Mouse (Mus musculus) liver, postnatal 0 days (tissue): ENCODE results near the gene Inha. TPM values are rescaled to one million over a fixed set of nuclear protein-coding genes. Genes with fewer than 3 reads are reported as not detected.

ENCODE experiments used
- ATAC-seq: fragments of 200-750 bp; cut with Nextera tagmentation; 2 replicates; pipeline ENCODE4 v1.8.0; 2017; ENCODE audit warnings: mild to moderate bottlenecking, moderate library complexity
- DNase-seq: peaks from one replicate; pipeline ENCODE4 v3.0.0-alpha.2; 2016
- H3K27ac ChIP-seq: fragments of 300-500 bp; sonication (generic); 2 replicates; pipeline ENCODE4 v1.5.1; 2014; ENCODE audit warnings: antibody characterized with exemption, moderate library complexity, mild to moderate bottlenecking, low read depth
- H3K27me3 ChIP-seq: fragments of 300-500 bp; sonication (generic); 2 replicates; pipeline ENCODE4 v1.6.1; 2014; ENCODE audit warnings: low read length, control low read depth, mixed read lengths; ENCODE audit not compliant: insufficient read depth
- H3K36me3 ChIP-seq: fragments of 300-500 bp; sonication (generic); replicated peaks from 2 replicates; pipeline ENCODE4 v1.6.1; 2014; ENCODE audit warnings: mild to moderate bottlenecking, control low read depth, low read length, moderate library complexity, mixed read lengths; ENCODE audit not compliant: insufficient read depth
- H3K4me1 ChIP-seq: fragments of 300-500 bp; sonication (generic); 2 replicates; pipeline ENCODE4 v1.6.1; 2014; ENCODE audit warnings: antibody characterized with exemption, mild to moderate bottlenecking, control low read depth; ENCODE audit not compliant: insufficient read depth
- H3K4me2 ChIP-seq: fragments of 300-500 bp; sonication (generic); 2 replicates; pipeline ENCODE4 v1.6.1; 2014; ENCODE audit warnings: low read depth, mild to moderate bottlenecking, low read length, moderate library complexity, mixed read lengths
- H3K4me3 ChIP-seq: fragments of 300-500 bp; sonication (generic); 2 replicates; pipeline ENCODE4 v1.5.1; 2014; ENCODE audit warnings: low read depth, low read length
- H3K9ac ChIP-seq: fragments of 300-500 bp; sonication (generic); replicated peaks from 2 replicates; pipeline ENCODE4 v1.6.1; 2014; ENCODE audit warnings: mild to moderate bottlenecking, moderate library complexity
- H3K9me3 ChIP-seq: fragments of 300-500 bp; sonication (generic); 2 replicates; pipeline ENCODE4 v1.6.1; 2016; ENCODE audit warnings: mild to moderate bottlenecking, control low read depth, low read length, mixed read lengths
- CTCF ChIP-seq: sonication (generic); IDR thresholded peaks from 2 replicates; pipeline ENCODE4 v1.5.1; 2016; ENCODE audit warnings: antibody characterized with exemption, low read depth
- EP300 ChIP-seq: IDR thresholded peaks from 2 replicates; pipeline ENCODE4 v1.6.1; 2016; ENCODE audit warnings: antibody characterized with exemption, low read depth, mild to moderate bottlenecking
- WGBS: fragments of 180-500 bp; shearing (Covaris S2); extraction: QIAGEN DNeasy Blood & Tissue Kit; methylation state at CpG from one replicate; pipeline ENCODE4 v1.1.7; 2014; ENCODE audit not compliant: insufficient replicate concordance; 5-methylcytosine and 5-hydroxymethylcytosine counted together
- polyA plus RNA-seq: library from polyadenylated mRNA; unstranded; fragments of >200 nt; fragmentation: Nextera tagmentation; extraction: Ambion mirVana; gene quantifications from 2 replicates; pipeline ENCODE4 v1.2.1, GENCODE M21; 2015

Gene Inha
- polyA plus RNA-seq, 1 experiment from 2014 or later: 0.33 TPM

GRCm38 (mm10) chr1:75530546-75530945 lies 23.7 kb downstream of the Inha start:
- peaks cover 34% of the 10 kb centered on the region for H3K36me3 ChIP-seq
- no peak for DNase-seq
- no peaks in the 10 kb centered on the region for H3K27me3 ChIP-seq
- no peak overlapping the region for H3K27ac ChIP-seq
- no peaks in the 10 kb centered on the region for H3K4me1 ChIP-seq
- H3K9me3 ChIP-seq: no peaks in the 10 kb centered on the region
- 77% methylated on average over 4 of the region's 4 CpGs for WGBS
- H3K9ac ChIP-seq: no peak overlapping the region
- TF ChIP-seq EP300 (no peak), CTCF (peak; percentile 25; the same call in 1 of the 2 replicates)
- H3K4me3 ChIP-seq: no peak overlapping the region
- no peak overlapping the region for H3K4me2 ChIP-seq
- no peak for ATAC-seq

GRCm38 (mm10) chr1:75532280-75533172 lies 25.6 kb downstream of the Inha start:
- Histone ChIP-seq H3K36me3 (peaks cover 28% of the 10 kb centered on the region), H3K27ac (no peak overlapping the region), H3K4me2 (no peak overlapping the region), H3K4me3 (no peak overlapping the region), H3K4me1 (no peaks in the 10 kb centered on the region), H3K9me3 (no peaks in the 10 kb centered on the region), H3K27me3 (no peaks in the 10 kb centered on the region), H3K9ac (no peak overlapping the region)
- 75% methylated on average over 19 of the region's 19 CpGs for WGBS
- DNase-seq (no peak), ATAC-seq (no peak)
- TF ChIP-seq CTCF: no peak
- no peak for TF ChIP-seq EP300

- peaks cover 24% of the 10 kb centered on the region for H3K36me3 ChIP-seq
- H3K9ac ChIP-seq: no peak overlapping the region
- H3K4me1 ChIP-seq: no peaks in the 10 kb centered on the region
- DNase-seq (no peak), ATAC-seq (no peak)
- no peak for TF ChIP-seq CTCF
- TF ChIP-seq EP300: no peak
- WGBS: 82% methylated on average over 19 of the region's 19 CpGs
- no peaks in the 10 kb centered on the region for H3K27me3 ChIP-seq
- H3K27ac ChIP-seq: no peak overlapping the region
- H3K9me3 ChIP-seq: no peaks in the 10 kb centered on the region
- no peak overlapping the region for H3K4me3 ChIP-seq
- H3K4me2 ChIP-seq: no peak overlapping the region
Measured at GRCm38 (mm10) chr1:75533325-75534252, 26.7 kb downstream of the Inha start.

GRCm38 (mm10) chr1:75537587-75537986 lies 30.7 kb downstream of the Inha start:
- H3K9me3 ChIP-seq: no peaks in the 10 kb centered on the region
- 0 out of 2 replicates have a peak, but pooled peaks cover 5% of the 10 kb centered on the region for H3K27me3 ChIP-seq
- H3K9ac ChIP-seq: no peak overlapping the region
- H3K27ac ChIP-seq: no peak overlapping the region
- no peaks in the 10 kb centered on the region for H3K4me1 ChIP-seq
- DNase-seq (peak; percentile 41), ATAC-seq (peak; percentile 86)
- 62% methylated on average over 2 of the region's 2 CpGs for WGBS
- H3K36me3 ChIP-seq: peaks cover 9% of the 10 kb centered on the region; the same call in 1 of the 2 replicates
- H3K4me3 ChIP-seq: no peak overlapping the region
- no peak for TF ChIP-seq CTCF
- TF ChIP-seq EP300: no peak
- no peak overlapping the region for H3K4me2 ChIP-seq

GRCm38 (mm10) chr1:75538597-75539190 lies 31.8 kb downstream of the Inha start:
- 54% methylated on average over 9 of the region's 9 CpGs for WGBS
- Histone ChIP-seq H3K27me3 (0 out of 2 replicates have a peak, but pooled peaks cover 5% of the 10 kb centered on the region), H3K36me3 (0 out of 2 replicates have a peak, but pooled peaks cover 6% of the 10 kb centered on the region), H3K9ac (no peak overlapping the region), H3K4me2 (no peak overlapping the region), H3K27ac (no peak overlapping the region), H3K9me3 (no peaks in the 10 kb centered on the region), H3K4me3 (no peak overlapping the region), H3K4me1 (no peaks in the 10 kb centered on the region)
- DNase-seq (peak; percentile 17), ATAC-seq (peak; percentile 73)
- 0 out of 2 replicates have a peak, but pooled peaks have one; percentile 30 for TF ChIP-seq EP300
- no peak for TF ChIP-seq CTCF
